Mouse (Mus musculus) kidney, postnatal 4 days (tissue): ENCODE data around the gene Uspl1.
"Not testable (repeated sequence)": the region's sequence is repeated elsewhere in the genome, so short reads cannot be mapped to it uniquely, and the experiment has no call there.

Source experiments
- DNase-seq, 2 experiments: peaks; one replicate each; pipeline ENCODE4 v3.0.0; 2021; ENCODE audit warnings: mixed read lengths in 2 of 2

Uspl1 gene

DNA sequence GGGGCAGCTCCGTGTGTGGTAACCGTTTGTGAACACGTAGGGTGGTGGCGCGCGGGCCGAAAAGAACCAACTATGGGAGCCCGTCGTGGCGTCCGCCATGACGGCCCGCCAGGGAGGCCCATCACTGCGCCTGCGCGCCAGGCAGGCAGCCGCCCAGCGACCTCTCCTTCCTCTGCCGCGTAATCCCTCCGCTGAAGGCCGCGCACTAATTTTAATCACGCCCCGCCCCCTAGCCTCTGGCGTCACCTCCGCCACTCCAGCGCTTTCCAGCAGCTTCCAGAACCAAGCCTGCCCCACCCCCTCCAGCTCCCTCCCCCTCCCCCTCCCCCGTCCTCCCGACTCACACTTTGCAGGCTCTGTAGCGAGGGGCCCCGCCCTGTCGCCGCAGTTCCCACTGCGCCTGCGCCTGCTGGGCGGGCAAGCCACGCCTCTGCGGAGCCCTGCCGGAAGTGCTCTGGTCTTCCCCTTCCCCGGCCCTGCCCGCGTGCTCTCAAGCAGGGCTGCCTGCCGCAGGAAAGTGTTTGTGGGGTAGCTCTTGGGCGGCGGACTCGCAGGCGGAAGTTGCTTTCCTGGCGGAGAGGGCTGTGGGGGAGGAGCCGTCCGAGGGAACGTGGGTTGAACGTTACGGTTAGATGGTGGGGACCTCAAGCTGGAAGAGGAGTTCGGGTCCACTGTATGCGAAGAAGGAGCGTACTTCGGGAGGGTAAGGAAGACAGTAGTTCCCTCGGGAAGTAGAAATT is at the start of gene Uspl1, which contains the start of gene Hmgb1:
TSS of gene Uspl1 (plus strand) at position 247 of the 740 bp plus-strand sequence.
TSS of gene Hmgb1 (minus strand) at position 386 of the 740 bp plus-strand sequence.
- DNase-seq, result peak; percentile 99

DNA sequence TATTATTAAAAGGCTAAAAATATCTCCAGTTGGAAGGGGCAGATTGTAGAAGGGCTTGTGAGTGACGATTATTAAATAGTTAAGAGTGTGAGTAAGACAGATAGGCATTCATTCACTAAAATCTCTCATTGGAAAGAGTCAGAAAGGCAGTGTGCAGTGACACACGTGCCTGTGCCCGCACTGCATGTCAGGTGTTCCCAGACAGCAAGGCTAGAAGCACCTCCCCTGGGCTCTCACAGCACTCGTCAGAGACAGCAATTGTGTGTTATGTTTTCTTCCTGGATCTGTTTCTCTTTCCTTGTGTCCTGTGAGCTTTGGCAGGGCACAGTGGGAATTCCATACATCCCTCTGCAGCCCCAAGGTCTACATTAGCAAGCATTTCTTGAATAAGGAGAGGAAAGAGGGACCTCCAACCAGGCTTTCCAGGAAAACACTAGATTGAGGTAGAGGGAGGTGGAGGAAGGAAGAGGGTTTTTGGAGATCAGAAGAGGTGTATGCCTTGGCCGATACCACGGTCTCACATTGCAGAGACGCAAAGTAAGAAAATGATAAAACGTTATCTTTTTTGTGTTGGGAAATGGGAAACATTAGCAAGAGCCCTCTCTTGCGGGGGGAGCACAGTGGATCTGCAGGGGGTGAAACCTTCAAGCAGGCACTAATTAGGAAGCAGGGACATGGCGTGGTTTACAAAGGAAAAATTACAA is 49.2 kb upstream of the Uspl1 start:
- DNase-seq, result no peak

DNA sequence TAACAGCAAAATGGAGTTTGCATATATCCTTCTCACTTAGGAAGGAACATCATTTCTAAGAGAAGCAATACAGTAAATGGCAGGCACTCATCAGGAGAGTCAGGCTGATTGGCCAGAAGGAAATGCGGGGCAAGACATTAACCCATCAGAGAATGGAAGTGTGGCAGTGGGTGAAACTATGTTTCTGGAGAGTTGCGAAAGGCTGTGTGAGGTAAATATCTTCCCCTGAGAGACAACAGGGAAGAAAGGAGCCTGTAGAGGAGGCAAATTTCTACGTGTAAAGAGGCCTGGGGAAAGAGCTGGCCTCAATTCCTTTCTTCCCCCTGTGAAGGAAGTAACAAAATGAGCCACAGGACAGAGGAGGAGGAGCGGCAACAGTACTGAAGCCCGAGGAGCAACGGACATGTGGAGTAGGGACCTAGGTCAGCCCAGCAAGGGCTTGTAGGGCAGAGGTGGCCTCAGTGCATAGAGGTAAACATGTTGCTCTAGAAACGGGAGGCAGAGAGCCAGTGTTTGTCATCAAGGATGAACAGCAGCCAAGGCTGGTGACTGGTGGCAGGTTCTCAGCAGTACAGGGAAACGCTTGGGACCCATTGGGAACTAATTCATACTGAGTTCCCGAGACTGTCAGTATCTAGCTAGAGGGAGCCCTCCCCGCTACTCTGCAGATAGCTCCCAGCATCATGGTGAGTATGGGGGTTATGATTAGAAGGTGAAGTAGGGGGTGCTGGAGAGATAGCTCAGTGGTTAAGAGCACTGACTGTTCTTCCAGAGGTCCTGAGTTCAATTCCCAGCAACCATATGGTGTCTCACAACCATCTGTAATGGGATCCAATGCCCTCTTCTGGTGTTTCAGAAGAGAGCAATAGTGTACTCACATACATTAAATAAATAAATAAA is 48.4 kb upstream of the Uspl1 start:
- DNase-seq, result no peak

DNA sequence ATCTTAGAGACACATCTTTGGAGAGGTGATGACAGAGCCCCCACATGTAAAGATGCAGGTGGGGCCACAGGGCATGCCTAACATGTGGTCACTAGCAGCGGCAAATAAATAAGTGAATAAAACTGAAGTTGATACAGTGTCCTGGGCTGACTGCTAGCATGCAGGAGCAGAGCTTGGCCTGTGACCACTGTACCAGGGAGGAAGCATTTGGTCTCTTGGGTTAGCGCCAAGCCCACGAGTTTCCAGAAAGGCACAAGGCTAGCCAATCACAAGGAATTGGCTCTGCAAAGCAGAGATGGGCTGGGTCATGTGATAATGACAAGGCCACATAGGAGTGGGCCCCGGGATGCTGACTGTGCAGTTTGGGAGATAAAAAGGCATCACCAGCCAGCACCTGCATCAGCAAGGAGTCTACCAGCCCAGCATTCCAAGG is 47.2 kb upstream of the Uspl1 start:
- peak in 1 of 2 experiments; percentile 32 for DNase-seq

DNA sequence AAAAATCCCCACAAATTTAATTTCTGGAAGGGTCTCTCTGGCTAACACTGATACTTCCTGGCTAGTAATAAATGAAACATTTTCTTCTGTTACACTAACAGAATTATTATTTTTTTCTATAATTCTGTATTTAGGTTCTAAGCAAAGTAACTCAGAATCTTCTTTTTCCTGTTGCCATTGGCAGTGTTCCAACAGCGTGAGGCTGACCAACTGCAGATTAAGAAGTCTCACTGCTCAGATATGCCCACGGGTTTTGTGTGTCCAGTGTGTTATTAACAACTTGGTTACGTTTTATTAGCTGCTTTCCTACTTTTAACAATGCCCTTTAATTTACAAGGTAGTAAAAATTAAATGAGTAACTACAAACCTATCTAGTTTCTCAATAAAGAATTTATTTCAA is 46.7 kb upstream of the Uspl1 start:
- DNase-seq, result no peak

DNA sequence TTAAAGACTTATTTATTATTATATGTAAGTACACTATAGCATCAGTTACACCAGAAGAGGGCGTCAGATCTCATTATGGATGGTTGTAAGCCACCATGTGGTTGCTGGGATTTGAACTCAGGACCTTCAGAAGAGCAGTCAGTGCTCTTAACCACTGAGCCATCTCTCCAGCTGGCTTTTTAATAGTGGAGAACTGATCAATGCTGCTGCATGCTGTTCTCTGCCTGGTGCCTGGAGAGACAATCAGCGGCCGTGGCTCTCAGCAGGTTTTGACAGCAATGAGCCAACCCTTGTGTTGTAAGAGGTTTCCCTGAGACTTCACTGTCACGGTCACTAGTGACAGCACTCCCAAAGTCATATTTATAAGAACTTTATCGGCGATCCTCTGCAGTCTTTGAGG is 46.1 kb upstream of the Uspl1 start:
- not testable (repeated sequence) for DNase-seq

DNA sequence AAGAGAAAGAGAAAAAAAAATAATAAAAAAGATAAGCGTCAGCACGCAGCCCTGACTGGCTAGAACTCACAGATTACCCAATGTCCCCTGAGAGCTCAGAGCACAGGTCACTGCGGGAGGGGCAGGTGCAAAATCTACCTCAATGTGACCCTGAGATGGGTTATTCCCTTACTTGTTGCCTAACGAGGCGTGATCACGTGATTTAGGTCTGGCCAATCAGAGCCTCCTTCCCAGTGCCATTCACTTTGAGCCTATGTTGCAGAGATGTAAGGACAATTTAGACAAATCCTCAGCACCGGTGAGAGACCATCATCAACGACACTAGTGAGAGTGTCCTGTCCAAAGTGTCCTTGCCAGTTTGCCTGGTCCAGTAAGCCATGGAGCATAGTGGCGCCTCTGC is 43.8 kb upstream of the Uspl1 start:
- DNase-seq, result no peak

DNA sequence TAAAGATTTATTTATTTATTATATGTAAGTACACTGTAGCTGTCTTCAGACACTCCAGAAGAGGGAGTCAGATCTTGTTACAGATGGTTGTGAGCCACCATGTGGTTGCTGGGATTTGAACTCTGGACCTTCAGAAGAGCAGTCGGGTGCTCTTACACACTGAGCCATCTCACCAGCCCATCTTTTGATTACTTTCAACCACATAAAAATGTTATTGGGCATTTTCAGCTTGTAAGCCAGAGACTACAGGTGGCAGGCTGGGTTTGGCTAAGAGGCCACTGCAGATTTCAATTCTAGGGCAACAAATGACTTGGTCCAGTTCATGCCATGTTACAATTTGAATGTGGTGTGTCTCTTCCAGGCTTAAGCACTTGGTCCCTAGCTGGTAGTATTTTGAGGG is 43.0 kb upstream of the Uspl1 start:
- not testable (repeated sequence) for DNase-seq

DNA sequence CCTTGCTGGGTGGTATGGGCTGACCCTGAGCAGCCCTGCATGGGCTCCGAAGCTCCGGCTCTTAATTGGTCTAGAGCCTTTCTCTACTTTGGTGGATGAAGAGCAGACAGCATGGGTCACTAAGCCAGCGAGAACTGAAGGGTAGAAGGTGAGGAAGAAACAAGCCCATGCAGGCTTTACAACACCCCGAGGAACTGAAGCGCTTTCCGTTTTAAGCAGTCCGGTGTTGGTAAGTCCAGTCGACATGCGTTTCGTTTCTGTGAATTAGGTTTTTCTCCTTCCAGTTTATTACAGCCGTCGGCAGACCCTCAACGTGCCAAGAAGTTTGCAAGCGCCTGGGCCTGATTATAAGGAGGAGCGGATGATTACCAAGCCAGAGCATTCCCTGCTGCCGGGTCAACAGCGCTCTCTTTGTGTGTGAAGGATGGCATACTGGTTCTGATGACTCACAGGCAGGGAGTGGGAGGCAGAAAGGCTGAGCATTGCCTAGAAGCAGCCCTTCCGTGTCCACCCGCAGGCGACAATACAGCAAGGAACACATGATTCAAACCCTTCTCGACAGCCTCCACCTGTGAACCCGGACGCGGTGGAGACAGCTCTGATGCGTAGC is 40.3 kb upstream of the Uspl1 start:
- peak; percentile 16 to 36 for DNase-seq

DNA sequence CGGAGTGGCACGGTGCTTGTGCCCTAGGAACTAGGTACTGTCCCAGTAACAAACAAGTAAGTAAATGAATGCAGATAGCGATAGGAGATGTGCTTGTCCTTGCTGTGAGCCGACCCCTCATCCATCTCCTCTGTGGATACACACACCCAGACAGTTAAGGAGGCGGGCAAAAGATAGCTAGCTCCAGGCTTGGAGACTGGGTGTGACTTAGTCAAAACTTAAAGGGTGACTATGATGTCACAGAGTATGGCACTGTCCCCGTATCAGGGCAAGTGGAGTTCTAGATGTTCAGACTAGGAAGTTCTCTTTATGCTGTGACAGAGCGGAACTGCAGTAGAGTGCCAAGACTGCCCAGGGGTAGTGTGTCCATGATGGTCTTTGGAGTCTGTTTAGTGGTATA is 37.5 kb upstream of the Uspl1 start:
- no peak for DNase-seq

DNA sequence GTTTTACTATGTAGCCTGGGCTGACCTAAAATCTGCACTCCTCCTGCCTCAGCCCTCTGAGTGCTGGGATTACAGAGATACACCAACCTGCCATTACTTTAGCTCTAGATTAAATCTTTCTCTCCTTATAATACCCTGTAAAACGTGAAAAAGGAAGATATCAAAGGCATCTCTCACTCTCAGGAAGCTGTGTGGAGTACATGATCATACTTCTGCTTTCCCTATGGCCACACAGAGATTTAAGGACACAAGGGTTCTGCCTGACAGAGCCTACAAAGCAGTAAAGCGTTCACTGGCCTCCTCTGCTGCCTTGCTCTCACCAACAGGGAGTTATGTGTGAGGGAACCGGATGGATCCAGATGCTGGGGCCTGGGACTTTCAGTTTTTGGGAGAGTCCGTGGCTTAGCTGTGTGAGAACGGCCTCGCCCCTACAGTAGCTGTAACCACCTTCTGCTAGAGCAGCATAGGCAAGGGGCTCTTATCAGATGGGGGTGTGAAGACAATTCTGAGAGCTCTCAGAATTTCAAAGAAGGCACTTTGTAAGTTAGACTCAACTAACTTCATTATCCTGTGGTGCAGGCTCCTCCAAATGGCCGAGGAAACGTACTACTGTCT is 36.7 kb upstream of the Uspl1 start:
- DNase-seq, result no peak

DNA sequence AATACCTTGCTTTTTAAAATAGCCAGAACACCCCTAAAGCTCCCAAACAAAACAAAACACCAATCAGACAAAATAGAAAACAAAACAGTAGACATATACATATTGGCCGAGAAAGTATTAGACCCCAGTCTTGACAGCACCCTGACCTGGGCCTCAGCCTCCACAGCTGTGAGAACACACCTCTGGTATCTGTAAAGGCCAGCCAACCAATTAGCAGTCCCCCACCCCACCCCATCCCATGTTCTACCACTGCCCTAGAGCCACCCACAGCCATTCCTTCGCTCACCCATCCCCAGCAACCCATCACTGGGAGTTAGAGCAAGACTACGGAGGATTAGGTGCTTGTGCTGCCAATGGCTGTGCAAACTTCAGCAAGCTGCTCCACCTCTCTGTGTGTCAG is 33.3 kb upstream of the Uspl1 start:
- no peak for DNase-seq

DNA sequence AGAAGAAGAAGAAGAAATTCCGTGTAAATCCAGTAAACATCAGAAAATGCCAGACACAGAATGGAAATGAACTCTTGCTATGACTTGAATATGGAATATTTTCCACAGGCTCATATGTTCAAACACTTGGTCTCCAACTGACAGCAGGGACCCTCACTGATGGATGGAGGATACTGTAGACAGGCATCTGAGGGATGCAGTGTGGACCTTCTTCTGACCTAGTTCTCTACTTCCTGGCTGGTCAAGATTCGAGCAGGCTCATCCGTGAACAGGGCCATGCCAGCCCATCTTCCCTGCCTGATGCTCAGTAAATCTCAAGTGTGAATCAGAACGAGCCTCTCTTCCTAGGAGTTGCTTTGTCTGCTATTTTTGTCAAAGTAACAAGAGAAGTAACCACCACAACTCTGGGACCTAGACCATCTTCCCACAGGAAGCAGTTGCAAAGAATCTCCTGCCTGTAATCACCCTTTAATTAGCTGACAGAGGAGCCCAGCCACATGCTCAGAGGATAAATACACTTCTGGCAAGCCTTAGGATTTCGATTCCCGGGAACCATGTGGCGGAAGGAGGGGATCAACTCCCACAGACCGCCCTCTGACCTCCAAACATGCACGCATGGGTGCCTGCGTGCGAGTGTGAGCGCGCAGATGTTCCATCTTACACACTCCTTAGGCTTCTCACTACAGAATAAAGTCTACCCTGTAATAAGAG is 31.9 kb upstream of the Uspl1 start:
- peak; percentile 74 to 79 for DNase-seq

DNA sequence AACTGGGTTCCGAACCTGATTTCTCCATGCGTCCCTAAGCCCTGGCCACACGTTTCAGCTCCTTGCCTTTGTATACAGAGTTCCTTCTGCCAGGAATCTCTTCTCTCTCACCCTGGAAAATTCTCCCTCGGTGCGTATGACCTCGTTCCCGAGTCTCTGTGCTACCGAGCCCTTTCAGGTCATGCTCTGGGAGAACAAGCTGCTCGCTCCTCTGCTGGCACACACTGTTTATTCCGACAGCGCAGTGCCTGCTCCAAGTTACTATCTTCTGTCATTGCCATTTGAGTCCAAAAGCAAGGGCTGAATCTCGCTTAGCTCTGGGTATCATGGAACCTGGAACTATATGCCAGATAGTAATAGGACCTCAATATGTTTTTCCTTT is 31.4 kb upstream of the Uspl1 start:
- DNase-seq, result peak in 1 of 2 experiments; percentile 13

DNA sequence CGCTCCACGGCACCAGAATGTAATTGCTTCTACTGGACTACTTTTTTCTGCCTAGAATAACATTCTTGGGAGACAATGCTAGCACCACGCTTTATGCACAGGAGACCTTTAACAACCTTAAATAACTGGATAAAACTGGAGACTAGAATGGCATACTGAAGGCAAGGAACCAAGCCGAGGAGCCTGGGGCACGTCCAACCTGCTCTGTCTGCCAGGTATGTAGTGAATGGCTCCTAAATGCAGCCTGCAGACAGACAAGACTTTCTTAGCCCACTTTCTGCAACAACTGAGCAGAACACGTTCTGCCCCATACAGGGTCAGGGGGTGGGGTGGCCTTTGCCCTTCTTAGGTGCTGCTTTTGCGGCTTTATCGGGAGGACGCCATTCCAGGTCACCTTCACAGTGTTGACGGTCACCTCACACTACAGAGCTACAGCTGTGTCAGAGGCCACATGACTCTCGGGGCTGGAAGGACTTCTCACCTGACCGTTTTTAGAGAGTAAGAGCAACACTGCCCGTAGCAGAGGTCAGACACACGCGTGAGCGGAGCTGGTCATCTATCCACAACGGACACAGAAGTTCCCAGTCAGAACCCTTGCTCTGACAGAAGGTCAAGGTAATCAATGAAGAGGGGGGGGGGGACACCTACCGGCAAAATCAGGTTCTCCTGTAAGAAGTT is 27.1 kb upstream of the Uspl1 start:
- peak in 1 of 2 experiments; percentile 18 for DNase-seq

DNA sequence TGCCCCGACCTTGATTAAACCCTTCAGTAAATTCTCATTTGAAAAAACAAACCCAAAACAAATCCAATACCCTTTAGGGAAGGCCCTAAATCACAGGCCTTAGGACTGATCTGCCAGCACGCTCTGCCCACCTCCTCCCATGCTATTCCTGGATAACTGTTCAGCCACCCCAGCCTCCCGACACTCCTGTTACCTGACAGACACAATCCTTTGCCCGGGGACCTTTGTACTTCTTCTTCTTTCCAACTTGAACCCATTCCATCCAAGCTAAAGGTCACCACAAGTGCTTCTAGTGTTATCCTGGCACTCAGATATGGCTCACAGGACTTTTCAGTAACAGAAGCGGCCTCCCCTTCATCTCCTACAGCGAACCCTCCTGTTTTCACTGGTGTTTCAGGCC is 25.1 kb upstream of the Uspl1 start:
- DNase-seq, result no peak

DNA sequence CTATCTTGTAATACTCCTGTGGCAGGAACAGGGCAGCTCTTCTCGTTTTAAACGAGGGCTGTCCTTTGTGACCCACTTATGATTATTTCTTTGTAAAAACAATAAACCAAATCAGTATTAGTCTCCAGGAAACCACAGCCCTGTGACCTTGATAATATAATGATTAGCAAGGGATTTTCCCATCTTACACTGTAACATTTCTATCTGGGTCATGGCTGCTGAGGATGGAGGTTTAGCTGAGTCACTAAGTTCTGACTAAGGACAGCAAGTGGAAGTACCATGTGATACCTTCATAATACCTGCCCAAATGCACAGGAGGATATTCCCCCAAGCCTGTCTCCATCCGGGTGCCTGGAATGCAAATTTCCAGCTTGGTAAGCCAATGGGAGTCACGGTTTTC is 23.7 kb upstream of the Uspl1 start:
- DNase-seq, result no peak

DNA sequence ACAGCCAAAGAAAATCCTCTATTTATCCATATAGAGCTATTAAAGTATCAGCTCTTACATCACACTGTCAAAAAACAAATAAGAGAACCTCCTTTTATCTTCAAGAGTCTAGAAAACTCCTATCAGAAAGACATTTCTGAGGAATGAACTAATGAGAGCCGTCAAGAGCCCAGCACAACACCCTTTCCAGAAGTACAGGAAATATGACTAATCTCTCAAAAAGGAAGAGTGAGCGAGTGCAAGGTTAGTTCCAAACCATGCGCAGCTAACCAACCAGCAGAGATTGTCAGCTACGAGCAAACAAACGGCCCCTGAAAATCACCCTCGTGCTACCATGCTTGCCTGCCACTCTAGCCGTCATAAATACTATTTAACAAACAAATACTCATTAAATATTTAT is 21.3 kb upstream of the Uspl1 start:
- no peak for DNase-seq

DNA sequence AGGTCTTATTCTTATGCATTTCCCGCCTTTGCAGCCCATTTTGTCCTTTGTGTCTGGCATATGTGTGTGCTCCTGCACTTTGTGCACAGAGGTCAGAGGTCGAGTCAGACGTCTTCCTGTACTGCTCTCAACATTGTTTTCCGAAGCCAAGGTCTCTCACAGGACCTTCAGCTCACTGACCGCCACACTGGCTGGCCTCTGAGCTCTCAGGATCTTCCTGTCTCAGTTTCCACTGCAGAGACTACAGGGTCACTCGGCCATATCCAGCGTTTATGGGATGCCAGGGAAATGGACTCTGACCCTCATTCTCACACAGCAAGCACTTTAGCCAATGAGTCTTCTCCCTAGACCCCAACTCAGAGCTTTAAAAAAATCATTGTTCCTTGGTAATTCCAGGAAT is 19.3 kb upstream of the Uspl1 start:
- DNase-seq, result peak in 1 of 2 experiments; percentile 19

DNA sequence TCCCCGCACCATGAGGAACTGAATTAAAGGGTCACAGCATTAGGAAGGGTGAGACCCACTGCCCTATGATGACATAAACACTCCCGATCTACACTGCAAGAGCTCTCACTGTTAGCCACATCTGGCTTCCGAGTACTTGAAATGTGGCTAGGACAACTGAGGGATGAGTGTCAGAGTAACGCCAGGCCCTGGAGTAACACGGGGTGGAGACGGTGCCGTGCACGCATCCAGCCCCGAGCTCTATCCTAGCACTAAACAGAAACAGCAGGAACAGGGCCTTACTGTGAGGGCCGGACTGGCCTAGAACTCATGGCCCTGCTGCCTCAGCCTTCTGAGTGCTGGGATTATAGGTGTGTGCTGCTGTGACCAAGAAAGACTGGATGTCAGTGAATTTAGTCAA is 18.1 kb upstream of the Uspl1 start:
- no peak for DNase-seq

DNA sequence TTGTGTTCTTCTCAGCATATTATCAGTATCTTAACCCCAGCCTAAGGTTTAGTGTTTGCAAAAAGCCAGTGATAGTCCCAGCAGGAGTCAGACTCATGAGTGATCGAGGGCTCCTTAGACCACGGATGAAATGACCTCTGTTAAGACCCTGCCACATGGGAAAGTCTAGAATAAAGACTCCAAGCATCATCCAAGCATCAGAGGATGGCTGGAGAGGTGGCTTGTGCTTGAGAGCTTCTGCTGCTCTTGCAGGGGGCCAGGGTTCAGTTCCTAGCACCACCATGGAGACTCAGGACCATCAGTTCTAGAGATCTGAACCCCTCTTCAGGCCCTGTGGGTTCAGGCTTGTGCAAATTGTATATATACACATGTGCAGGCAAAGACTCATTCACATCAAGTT is 16.1 kb upstream of the Uspl1 start:
- no peak for DNase-seq
